Mouse (Mus musculus): ENCODE data around the gene Phf24. TPM values are rescaled to one million over a fixed set of nuclear protein-coding genes. Genes with fewer than 3 reads are reported as not detected.

Gene Phf24
- total RNA-seq, 1 experiment from 2014 or later, result not detected

- ATAC-seq (ENCODE audit: extremely low read depth, insufficient number of reproducible peaks, low FRiP score, poor library complexity, severe bottlenecking), result no peak
Observed at GRCm38 (mm10) chr4:42903942-42904341, 12.5 kb upstream of the Phf24 start.

- no peak for ATAC-seq (ENCODE audit: extremely low read depth, insufficient number of reproducible peaks, low FRiP score, poor library complexity, severe bottlenecking)
Observed at GRCm38 (mm10) chr4:42904523-42904922, 11.9 kb upstream of the Phf24 start.

- ATAC-seq (ENCODE audit: extremely low read depth, insufficient number of reproducible peaks, low FRiP score, poor library complexity, severe bottlenecking), result no peak
Observed at GRCm38 (mm10) chr4:42904966-42905365, 11.5 kb upstream of the Phf24 start.

- no peak for ATAC-seq (ENCODE audit: extremely low read depth, insufficient number of reproducible peaks, low FRiP score, poor library complexity, severe bottlenecking)
Observed at GRCm38 (mm10) chr4:42913391-42913790, 3.1 kb upstream of the Phf24 start.

GRCm38 (mm10) chr4:42915311-42915710 lies 1.1 kb upstream of the Phf24 start:
- ATAC-seq (ENCODE audit: extremely low read depth, insufficient number of reproducible peaks, low FRiP score, poor library complexity, severe bottlenecking), result no peak

- ATAC-seq (ENCODE audit: extremely low read depth, insufficient number of reproducible peaks, low FRiP score, poor library complexity, severe bottlenecking), result no peak
Observed at GRCm38 (mm10) chr4:42915966-42916365, 494 bp upstream of the Phf24 start.

- no peak for ATAC-seq (ENCODE audit: extremely low read depth, insufficient number of reproducible peaks, low FRiP score, poor library complexity, severe bottlenecking)
Observed at GRCm38 (mm10) chr4:42917402-42917774, 928 bp downstream of the Phf24 start.

- no peak for ATAC-seq (ENCODE audit: extremely low read depth, insufficient number of reproducible peaks, low FRiP score, poor library complexity, severe bottlenecking)
Observed at GRCm38 (mm10) chr4:42920726-42921125, 4.3 kb downstream of the Phf24 start.

- ATAC-seq (ENCODE audit: extremely low read depth, insufficient number of reproducible peaks, low FRiP score, poor library complexity, severe bottlenecking), result no peak
Observed at GRCm38 (mm10) chr4:42921536-42921935, 5.1 kb downstream of the Phf24 start.

- ATAC-seq (ENCODE audit: extremely low read depth, insufficient number of reproducible peaks, low FRiP score, poor library complexity, severe bottlenecking), result no peak
Observed at GRCm38 (mm10) chr4:42922056-42922455, 5.6 kb downstream of the Phf24 start.

GRCm38 (mm10) chr4:42922461-42922860 lies 6.0 kb downstream of the Phf24 start:
- ATAC-seq (ENCODE audit: extremely low read depth, insufficient number of reproducible peaks, low FRiP score, poor library complexity, severe bottlenecking), result no peak

- ATAC-seq (ENCODE audit: extremely low read depth, insufficient number of reproducible peaks, low FRiP score, poor library complexity, severe bottlenecking), result no peak
Observed at GRCm38 (mm10) chr4:42924095-42924710, 7.7 kb downstream of the Phf24 start.

GRCm38 (mm10) chr4:42928209-42928608 lies 11.7 kb downstream of the Phf24 start:
- no peak for ATAC-seq (ENCODE audit: extremely low read depth, insufficient number of reproducible peaks, low FRiP score, poor library complexity, severe bottlenecking)

GRCm38 (mm10) chr4:42928952-42929351 lies 12.5 kb downstream of the Phf24 start:
- no peak for ATAC-seq (ENCODE audit: extremely low read depth, insufficient number of reproducible peaks, low FRiP score, poor library complexity, severe bottlenecking)

GRCm38 (mm10) chr4:42932229-42932969 lies 15.9 kb downstream of the Phf24 start:
- ATAC-seq (ENCODE audit: extremely low read depth, insufficient number of reproducible peaks, low FRiP score, poor library complexity, severe bottlenecking), result no peak

GRCm38 (mm10) chr4:42933630-42934029 lies 17.2 kb downstream of the Phf24 start:
- ATAC-seq (ENCODE audit: extremely low read depth, insufficient number of reproducible peaks, low FRiP score, poor library complexity, severe bottlenecking), result no peak

- ATAC-seq (ENCODE audit: extremely low read depth, insufficient number of reproducible peaks, low FRiP score, poor library complexity, severe bottlenecking), result no peak
Observed at GRCm38 (mm10) chr4:42941396-42941795, 24.9 kb downstream of the Phf24 start.

- ATAC-seq (ENCODE audit: extremely low read depth, insufficient number of reproducible peaks, low FRiP score, poor library complexity, severe bottlenecking), result no peak
Observed at GRCm38 (mm10) chr4:42943341-42943740, 26.9 kb downstream of the Phf24 start.

- ATAC-seq (ENCODE audit: extremely low read depth, insufficient number of reproducible peaks, low FRiP score, poor library complexity, severe bottlenecking), result no peak
Observed at GRCm38 (mm10) chr4:42944185-42944584, 27.7 kb downstream of the Phf24 start.

- no peak for ATAC-seq (ENCODE audit: extremely low read depth, insufficient number of reproducible peaks, low FRiP score, poor library complexity, severe bottlenecking)
Observed at GRCm38 (mm10) chr4:42945043-42945442, 28.6 kb downstream of the Phf24 start.

GRCm38 (mm10) chr4:42945445-42945844 lies 29.0 kb downstream of the Phf24 start:
- ATAC-seq (ENCODE audit: extremely low read depth, insufficient number of reproducible peaks, low FRiP score, poor library complexity, severe bottlenecking), result no peak
